Mouse (Mus musculus): ENCODE results near the gene Gid4.

DNA sequence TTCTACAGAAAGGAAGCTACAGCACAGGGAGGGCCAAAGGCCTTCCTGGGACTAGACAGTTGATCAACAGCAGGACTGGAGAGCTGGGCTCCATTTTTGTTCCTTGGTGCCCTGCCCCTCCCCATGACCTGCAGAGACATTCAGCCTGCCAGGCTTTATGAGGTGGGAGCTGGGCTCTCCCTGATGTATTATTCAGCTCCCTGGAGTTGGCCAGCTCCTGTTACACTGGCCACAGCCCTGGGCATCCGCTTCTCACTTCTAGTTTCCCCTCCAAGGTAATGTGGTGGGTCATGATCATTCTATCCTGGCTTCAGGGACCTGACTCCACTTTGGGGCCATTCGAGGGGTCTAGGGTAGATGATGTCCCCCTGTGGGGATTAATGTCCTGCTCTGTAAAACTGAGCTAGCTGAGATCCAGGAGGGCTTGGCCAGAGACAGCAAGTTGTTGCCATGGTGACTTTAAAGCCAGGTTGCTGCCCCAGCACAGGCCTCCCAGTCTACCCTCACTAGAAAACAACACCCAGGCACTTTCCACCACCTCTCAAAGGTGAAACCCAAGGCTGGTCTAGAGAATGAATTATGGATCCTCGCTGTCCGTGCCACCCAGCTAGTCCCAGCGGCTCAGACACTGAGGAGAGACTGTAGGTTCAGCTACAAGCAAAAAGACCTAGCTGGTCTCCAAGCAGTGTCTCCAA is 58.9 kb downstream of the Gid4 start:
- TF ChIP-seq POLR2A (IDR thresholded peaks at IDR 0.05; ENCODE audit: insufficient read length, low read depth) (no peak), CEBPB (IDR thresholded peaks at IDR 0.05; ENCODE audit: insufficient read depth, poor library complexity, severe bottlenecking) (no peak), MAX (IDR thresholded peaks at IDR 0.05; ENCODE audit: low read depth) (no peak), USF1 (IDR thresholded peaks at IDR 0.05; ENCODE audit: low read depth) (no peak), MYOG (IDR thresholded peaks at IDR 0.05; ENCODE audit: control insufficient read depth in 1 of 3, insufficient read depth in 1 of 3, insufficient read length in 2 of 3, low read depth in 2 of 3) (no peak), TCF3 (IDR thresholded peaks at IDR 0.05; ENCODE audit: insufficient read length, low read depth) (no peak)
